Mouse (Mus musculus): ENCODE results near the gene Slc2a9.

DNA sequence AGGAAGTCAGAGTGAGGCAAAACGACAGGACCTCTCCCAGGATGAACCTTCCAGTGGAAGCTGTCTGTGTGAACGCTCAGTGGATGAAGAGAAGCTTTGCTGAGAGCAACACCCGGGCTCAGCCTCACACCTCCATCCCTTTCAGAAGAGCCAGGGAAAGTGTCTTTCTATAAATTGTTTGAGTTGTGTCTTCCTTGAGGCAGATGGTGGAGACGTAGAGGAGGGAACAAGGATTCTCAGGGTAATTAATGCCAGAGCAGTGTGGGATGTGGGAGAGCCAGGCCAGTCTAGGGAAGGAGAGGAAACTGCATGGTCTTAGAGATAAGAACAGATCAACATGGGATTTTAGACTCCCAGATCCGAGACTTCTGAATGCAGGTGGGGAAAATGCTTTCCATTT is 75.2 kb downstream of the Slc2a9 start:
- TF ChIP-seq POLR2A (IDR thresholded peaks at IDR 0.05; ENCODE audit: low read depth, low read length) (no peak), CTCF (IDR thresholded peaks at IDR 0.05; ENCODE audit: extremely low read depth, insufficient read length, insufficient replicate concordance, low read depth, low read length) (no peak)
